Mouse (Mus musculus) olfactory bulb, adult 2 months (tissue): Measurements from ENCODE around the gene Fam129c.

Source experiments
- CTCF ChIP-seq: fragments of 200-500 bp; IDR thresholded peaks from 2 replicates; pipeline ENCODE4 v1.5.1; 2012; ENCODE audit warnings: low read depth, mild to moderate bottlenecking, low read length, moderate library complexity; ENCODE audit not compliant: insufficient read depth
- POLR2A ChIP-seq: fragments of 200-500 bp; IDR thresholded peaks from 2 replicates; pipeline ENCODE4 v1.6.1; 2012; ENCODE audit warnings: mild to moderate bottlenecking, low read depth, low read length, moderate library complexity; ENCODE audit not compliant: insufficient read depth

DNA sequence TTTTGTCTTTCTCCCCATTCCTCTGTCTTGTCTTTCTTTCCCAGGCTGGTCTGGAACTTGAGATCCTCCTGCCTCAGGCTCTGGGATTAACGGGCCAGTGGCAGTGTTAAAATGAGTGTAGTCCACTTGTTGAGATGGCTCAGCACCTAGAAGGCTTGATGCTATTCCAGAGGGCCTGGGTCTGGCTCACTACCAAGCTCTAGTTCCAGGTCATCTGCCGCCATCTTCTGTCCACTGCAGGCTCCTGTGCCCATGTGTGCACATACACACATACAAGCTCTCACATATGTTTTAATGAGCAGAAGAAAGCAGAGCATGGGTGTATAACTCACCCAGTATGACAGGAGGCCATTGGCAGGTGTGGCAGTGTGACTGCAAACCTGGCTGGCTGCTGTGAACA lies 25.4 kb upstream of the Fam129c start:
- TF ChIP-seq CTCF = no peak
- TF ChIP-seq POLR2A = no peak
